Mouse (Mus musculus): ENCODE results near the gene Pip4k2b. TPM values are rescaled to one million over a fixed set of nuclear protein-coding genes. Genes with fewer than 3 reads are reported as not detected.
"Not testable (repeated sequence)": the region's sequence is repeated elsewhere in the genome, so short reads cannot be mapped to it uniquely, and the experiment has no call there.

The Pip4k2b gene
- total RNA-seq (2022): 100 to 1,000 TPM; 109 to 123 (median 110) TPM

- peak; percentile 52 to 53 for DNase-seq (ENCODE audit: low spot score in 2 of 2)
These were observed at the start of gene Pip4k2b for GRCm38 (mm10) chr11:97744063-97744717. Gene Pip4k2b (minus strand): TSS chr11:97744704.

- DNase-seq (ENCODE audit: low spot score in 2 of 2): no peak
These were observed 48.7 kb upstream of the Pip4k2b start for GRCm38 (mm10) chr11:97793165-97793564.

DNA sequence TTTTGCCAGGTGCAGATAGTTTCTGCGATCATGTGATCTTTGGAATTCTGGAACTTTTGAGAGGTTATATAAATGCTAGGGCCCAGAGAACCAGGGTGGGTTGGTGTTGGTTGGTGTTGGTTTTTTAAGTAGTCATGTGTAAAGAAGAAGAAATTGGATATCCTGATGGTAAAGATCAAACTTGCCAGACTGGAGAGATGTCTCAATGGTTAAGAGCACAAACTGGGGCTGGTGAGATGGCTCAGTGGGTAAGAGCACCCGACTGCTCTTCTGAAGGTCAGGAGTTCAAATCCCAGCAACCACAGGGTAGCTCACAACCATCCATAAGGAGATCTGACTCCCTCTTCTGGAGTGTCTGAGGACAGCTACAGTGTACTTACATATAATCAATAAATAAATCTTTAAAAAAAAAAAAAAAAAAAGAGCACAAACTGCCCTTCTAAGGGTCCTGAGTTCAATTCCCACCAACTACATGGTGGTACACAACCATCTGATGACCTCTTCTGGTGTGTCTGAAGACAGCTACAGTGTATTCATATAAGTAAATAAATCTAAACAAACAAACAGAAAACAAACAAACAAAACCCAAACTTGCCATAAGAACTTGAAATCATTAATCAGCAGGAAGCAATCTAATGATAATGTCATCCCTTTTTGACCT is 46.4 kb upstream of the Pip4k2b start:
- not testable (repeated sequence) for DNase-seq (ENCODE audit: low spot score in 2 of 2)

DNA sequence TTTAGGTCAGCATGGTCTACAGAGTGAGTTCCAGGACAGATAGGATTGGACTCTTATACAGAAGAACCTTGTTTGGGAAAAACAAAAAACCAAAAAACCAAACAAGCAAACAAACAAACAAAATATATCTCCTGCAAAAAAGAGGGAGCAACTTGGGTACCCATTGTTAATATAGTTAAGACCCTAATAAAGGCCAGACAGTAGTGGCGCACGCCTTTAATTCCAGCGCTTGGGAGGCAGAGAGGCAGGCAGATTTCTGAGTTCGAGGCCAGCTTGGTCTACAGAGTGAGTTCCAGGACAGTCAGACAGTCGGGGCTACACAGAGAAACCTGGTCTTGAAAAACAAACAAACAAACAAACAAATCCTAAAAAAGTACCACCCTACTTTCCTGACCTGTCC is 45.2 kb upstream of the Pip4k2b start:
- DNase-seq (ENCODE audit: low spot score in 2 of 2): no peak

DNA sequence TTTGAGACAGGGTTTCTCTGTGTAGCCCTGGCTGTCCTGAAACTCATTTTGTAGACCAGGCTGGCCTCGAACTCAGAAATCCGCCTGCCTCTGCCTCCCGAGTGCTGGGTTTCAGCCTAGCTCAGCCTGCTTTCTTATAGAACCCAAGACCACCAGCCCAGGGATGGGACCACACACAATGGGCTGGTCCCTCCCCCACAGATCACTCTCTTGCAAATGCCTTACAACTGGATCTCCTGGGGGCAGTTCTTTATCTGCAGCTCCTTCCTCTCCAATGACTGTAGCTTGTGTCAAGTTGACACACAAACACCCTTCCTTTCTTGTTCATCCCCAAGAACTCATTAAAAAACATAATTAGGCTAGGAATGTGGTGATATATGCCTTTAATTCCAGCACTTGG is 43.5 kb upstream of the Pip4k2b start:
- no peak for DNase-seq (ENCODE audit: low spot score in 2 of 2)

GRCm38 (mm10) chr11:97782564-97782895 is 38.0 kb upstream of the Pip4k2b start:
- no peak for DNase-seq (ENCODE audit: low spot score in 2 of 2)

- peak; percentile 98 to 99 for DNase-seq (ENCODE audit: low spot score in 2 of 2)
These were observed 37.5 kb upstream of the Pip4k2b start, which contains the start of gene Rpl23 for GRCm38 (mm10) chr11:97781832-97782563. Gene Rpl23 (minus strand): TSS chr11:97782437.

- DNase-seq (ENCODE audit: low spot score in 2 of 2): no peak
These were observed 37.0 kb upstream of the Pip4k2b start for GRCm38 (mm10) chr11:97781478-97781831.

DNA sequence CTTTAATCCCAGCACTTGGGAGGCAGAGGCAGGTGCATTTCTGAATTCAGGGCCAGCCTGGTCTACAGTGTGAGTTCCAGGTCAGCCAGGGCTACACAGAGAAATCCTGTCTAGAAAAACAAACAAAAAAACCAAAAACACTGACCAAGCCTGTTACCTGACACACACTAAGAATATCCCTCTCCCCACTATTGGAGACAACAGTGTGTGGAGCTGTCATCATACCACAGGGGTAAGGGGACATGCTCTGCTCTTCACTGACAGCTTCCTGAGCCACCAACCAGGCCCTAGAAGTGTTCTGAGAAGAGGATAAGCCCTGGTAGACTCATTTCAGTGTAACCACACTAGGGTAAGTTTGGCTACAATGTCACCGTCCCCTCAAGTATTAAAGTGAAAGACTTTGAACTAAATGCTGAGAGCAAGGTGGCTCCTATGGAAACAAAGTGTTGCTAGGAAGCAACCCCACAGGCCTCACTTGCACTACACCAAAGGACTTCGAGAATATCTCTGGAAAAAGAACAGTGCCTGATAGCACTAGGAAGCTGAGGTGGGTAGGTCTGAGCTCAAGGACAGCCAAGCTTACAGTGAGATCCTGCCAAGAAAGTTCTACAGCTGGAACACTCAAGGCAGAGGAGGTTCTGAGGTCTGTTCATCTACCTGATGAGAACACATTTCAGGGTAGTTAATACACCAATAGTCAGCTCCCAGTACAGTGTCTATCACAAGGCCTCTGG is 35.6 kb upstream of the Pip4k2b start:
- DNase-seq (ENCODE audit: low spot score in 2 of 2): no peak

- DNase-seq (ENCODE audit: low spot score in 2 of 2): no peak
These were observed 34.4 kb upstream of the Pip4k2b start for GRCm38 (mm10) chr11:97778918-97779317.

GRCm38 (mm10) chr11:97777129-97777529 is 32.6 kb upstream of the Pip4k2b start:
- no peak for DNase-seq (ENCODE audit: low spot score in 2 of 2)

- no peak for DNase-seq (ENCODE audit: low spot score in 2 of 2)
These were observed 32.1 kb upstream of the Pip4k2b start for GRCm38 (mm10) chr11:97776497-97777128.

- DNase-seq (ENCODE audit: low spot score in 2 of 2): no peak
These were observed 31.4 kb upstream of the Pip4k2b start, which contains the start of gene 1700001P01Rik for GRCm38 (mm10) chr11:97775808-97776496. Gene 1700001P01Rik (minus strand): TSS chr11:97775918.

DNA sequence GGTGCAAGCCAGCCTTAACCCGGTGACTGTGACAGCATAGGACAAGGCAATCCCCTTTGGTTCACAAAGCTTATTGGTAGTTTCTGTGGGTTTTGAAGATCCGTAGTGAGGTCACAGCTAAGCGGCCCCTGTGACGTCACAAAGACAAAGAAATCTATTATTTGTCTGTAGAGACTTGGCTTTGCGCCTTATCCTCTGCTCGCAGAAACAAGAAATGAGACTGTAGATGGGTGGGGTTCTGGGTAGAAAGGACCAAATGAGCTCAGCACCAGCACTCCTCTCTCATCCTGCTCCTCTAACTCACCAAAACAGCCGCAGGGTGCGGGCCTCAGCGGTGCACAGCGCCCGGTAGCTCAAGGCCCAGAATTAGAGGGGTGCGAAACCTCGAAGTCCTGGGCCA is 30.7 kb upstream of the Pip4k2b start:
- DNase-seq (ENCODE audit: low spot score in 2 of 2): no peak

- no peak for DNase-seq (ENCODE audit: low spot score in 2 of 2)
These were observed 26.9 kb upstream of the Pip4k2b start for GRCm38 (mm10) chr11:97771410-97771809.

DNA sequence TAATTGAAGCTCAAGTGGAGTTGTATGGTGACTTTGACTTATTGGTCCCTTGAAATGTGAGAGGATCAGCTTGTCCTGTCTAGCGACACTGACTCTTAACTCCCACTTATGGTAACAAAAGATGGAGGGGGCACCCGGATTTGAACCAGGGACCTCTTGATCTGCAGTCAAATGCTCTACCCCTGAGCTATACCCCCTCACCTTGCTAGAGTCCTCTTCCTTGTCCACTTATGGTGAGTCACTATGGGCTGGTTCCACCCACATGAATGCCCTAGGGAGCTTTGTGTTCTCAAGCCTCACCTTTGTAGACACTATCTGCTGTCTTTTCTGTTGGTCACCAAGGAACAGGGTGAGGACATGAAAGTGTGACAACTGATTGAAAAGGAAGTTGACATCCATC is 25.2 kb upstream of the Pip4k2b start:
- no peak for DNase-seq (ENCODE audit: low spot score in 2 of 2)

- DNase-seq (ENCODE audit: low spot score in 2 of 2): peak; percentile 94 to 98
These were observed 21.8 kb upstream of the Pip4k2b start, which contains the start of gene Cwc25 for GRCm38 (mm10) chr11:97766154-97766881. Gene Cwc25 (minus strand): TSS chr11:97766556.

DNA sequence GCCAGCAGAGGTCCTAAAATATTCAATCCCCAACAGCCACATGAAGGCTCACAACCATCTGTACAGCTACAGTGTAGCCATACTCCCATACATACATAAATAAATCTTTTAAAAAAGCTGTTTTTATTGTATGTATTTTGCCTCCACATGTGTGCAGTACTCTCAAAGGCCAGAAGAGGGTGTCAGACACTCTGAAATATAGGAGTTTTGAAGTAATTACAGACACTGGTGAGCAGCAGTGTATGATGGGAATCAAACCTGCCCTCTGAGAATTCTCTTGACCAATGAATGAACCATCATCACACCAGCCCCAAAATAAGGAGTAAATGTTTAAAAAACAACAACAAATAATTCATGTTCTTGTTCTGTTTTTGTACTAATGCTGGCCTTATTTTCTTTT is 17.1 kb upstream of the Pip4k2b start:
- no peak for DNase-seq (ENCODE audit: low spot score in 2 of 2)

DNA sequence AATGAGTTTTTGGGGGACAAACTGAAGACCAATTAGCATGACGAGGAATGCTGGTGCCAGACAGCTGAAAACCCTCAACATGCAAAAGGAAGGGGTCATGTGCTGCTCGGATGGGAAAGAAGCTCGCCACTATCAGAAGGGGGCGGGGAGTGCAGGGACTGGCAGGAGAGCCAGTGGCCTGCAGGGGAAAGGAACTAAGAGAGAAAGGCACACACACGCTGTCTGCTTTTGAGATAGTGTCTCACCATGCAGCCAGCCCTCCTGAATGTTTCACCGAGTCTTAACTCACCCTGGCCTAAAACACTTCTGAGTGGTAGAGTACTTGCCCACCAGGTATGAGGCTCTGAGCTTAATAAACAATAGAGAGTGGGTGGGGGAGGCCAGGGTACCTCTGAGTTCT is 14.4 kb upstream of the Pip4k2b start:
- no peak for DNase-seq (ENCODE audit: low spot score in 2 of 2)

DNA sequence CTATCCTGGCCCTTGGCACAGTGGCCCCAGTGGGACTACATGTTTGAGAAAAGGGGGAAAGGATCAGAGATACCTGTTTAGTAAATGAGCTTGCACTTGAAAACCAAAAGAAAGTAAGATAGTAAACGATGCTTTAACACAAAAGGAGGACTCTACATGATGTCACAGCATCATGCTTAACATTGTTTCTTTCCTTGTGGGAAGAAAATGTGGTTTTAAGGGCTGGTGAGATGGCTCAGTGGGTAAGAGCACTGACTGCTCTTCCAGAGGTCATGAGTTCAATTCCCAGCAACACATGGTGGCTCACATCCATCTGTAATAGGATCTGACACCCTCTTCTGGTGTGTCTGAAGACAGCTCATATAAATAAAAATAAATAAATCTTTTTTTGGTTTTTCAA is 13.6 kb upstream of the Pip4k2b start:
- no peak for DNase-seq (ENCODE audit: low spot score in 2 of 2)

Data from left cerebral cortex, adult 8-10 months (tissue).